8 mouse cellular contexts compared by ENCODE assay signal in genomic region chr17:47976999-47977357, GRCm38 (mm10). TPM values are rescaled to one million over a fixed set of nuclear protein-coding genes. Genes with fewer than 3 reads are reported as not detected.
DNase-seq lines count a peak whose midpoint lies in the region; ATAC-seq and TF ChIP-seq lines count a peak whose summit lies in the region.

No protein-coding gene starts in this region.

- TF ChIP-seq EP300 in heart, adult 2 months (IDR thresholded peaks at IDR 0.05; ENCODE audit: insufficient read depth, low read depth, low read length) = no peak

- no peak for DNase-seq in heart, adult 2 months
- no peak for DNase-seq in heart, postnatal 10 days
- no peak for DNase-seq in lung, postnatal 25 days (ENCODE audit: low spot score)
- no peak for DNase-seq in left cerebral cortex, postnatal 10 days (ENCODE audit: extremely low spot score in 1 of 2, low spot score in 2 of 2)

- ATAC-seq in lung, embryonic 15.5 days (ENCODE audit: borderline replicate concordance, extremely low read depth, low FRiP score, low TSS enrichment) = no peak
- ATAC-seq in intestine, postnatal 0 days = no peak
- ATAC-seq in stomach, embryonic 14.5 days (ENCODE audit: insufficient number of reproducible peaks, insufficient read depth, low FRiP score, low read depth) = no peak
- no peak for ATAC-seq in erythroid progenitor cell, adult 5-6 weeks (replicated peaks; ENCODE audit: low FRiP score, poor library complexity, severe bottlenecking)

- no peaks in the 10 kb centered on the region for H3K9me3 ChIP-seq in lung, embryonic 15.5 days
- no peaks in the 10 kb centered on the region for H3K9me3 ChIP-seq in intestine, postnatal 0 days (ENCODE audit: control insufficient read depth)
- no peaks in the 10 kb centered on the region for H3K9me3 ChIP-seq in stomach, embryonic 14.5 days (ENCODE audit: control insufficient read depth, low read depth, low read length)

- H3K4me3 ChIP-seq in heart, adult 2 months = no peak overlapping the region
- no peak overlapping the region for H3K4me3 ChIP-seq in lung, embryonic 15.5 days
- no peak overlapping the region for H3K4me3 ChIP-seq in intestine, postnatal 0 days (ENCODE audit: low read depth, low read length)
- no peak overlapping the region for H3K4me3 ChIP-seq in stomach, embryonic 14.5 days (ENCODE audit: low read depth, low read length)

- no peaks in the 10 kb centered on the region for H3K36me3 ChIP-seq in heart, adult 2 months (ENCODE audit: control insufficient read depth, insufficient read depth, low read length)
- H3K36me3 ChIP-seq in lung, embryonic 15.5 days = no peaks in the 10 kb centered on the region
- no peaks in the 10 kb centered on the region for H3K36me3 ChIP-seq in intestine, postnatal 0 days (ENCODE audit: control insufficient read depth, insufficient read depth)
- H3K36me3 ChIP-seq in stomach, embryonic 14.5 days (ENCODE audit: control insufficient read depth, insufficient read depth, low read length) = no peaks in the 10 kb centered on the region

- WGBS in heart, adult 2 months = 85% methylated on average over 7 of the region's 7 CpGs
- WGBS in lung, embryonic 15.5 days = 94% methylated on average over 7 of the region's 7 CpGs
- 91% methylated on average over 7 of the region's 7 CpGs for WGBS in intestine, postnatal 0 days
- WGBS in stomach, embryonic 14.5 days = 87% methylated on average over 7 of the region's 7 CpGs

- no peaks in the 10 kb centered on the region for H3K27me3 ChIP-seq in heart, adult 2 months (ENCODE audit: control insufficient read depth, insufficient read depth, low read length)
- H3K27me3 ChIP-seq in lung, embryonic 15.5 days = no peaks in the 10 kb centered on the region
- H3K27me3 ChIP-seq in intestine, postnatal 0 days (replicated peaks; ENCODE audit: control insufficient read depth, insufficient read depth, low read length) = no peaks in the 10 kb centered on the region
- H3K27me3 ChIP-seq in stomach, embryonic 14.5 days (ENCODE audit: control insufficient read depth, insufficient read depth, low read length) = no peaks in the 10 kb centered on the region

- no peaks in the 10 kb centered on the region for H3K79me2 ChIP-seq in heart, adult 2 months (replicated peaks; ENCODE audit: control insufficient read depth, insufficient read depth, low read length)

- H3K9ac ChIP-seq in heart, adult 2 months (ENCODE audit: low read depth, low read length) = no peak overlapping the region
- H3K9ac ChIP-seq in lung, embryonic 15.5 days = no peak overlapping the region
- H3K9ac ChIP-seq in intestine, postnatal 0 days (ENCODE audit: low read depth, low read length) = no peak overlapping the region
- no peak overlapping the region for H3K9ac ChIP-seq in stomach, embryonic 14.5 days (replicated peaks; ENCODE audit: low read depth, low read length)

- no peak for TF ChIP-seq POLR2A in heart, adult 2 months (IDR thresholded peaks at IDR 0.05; ENCODE audit: insufficient read depth, low read depth, low read length)

- H3K4me1 ChIP-seq in heart, adult 2 months (ENCODE audit: control insufficient read depth, insufficient read depth, low read length) = peaks cover 10% of the 10 kb centered on the region
- H3K4me1 ChIP-seq in lung, embryonic 15.5 days = peaks cover 65% of the 10 kb centered on the region
- H3K4me1 ChIP-seq in intestine, postnatal 0 days (replicated peaks; ENCODE audit: control insufficient read depth, insufficient read depth, low read length) = peaks cover 9% of the 10 kb centered on the region
- H3K4me1 ChIP-seq in stomach, embryonic 14.5 days (ENCODE audit: control insufficient read depth, insufficient read depth, low read length) = peaks cover 47% of the 10 kb centered on the region

- H3K4me2 ChIP-seq in lung, embryonic 15.5 days = 0 out of 2 replicates have a peak overlapping the region, but pooled peaks have one; percentile 64
- H3K4me2 ChIP-seq in intestine, postnatal 0 days (replicated peaks; ENCODE audit: low read depth) = no peak overlapping the region
- no peak overlapping the region for H3K4me2 ChIP-seq in stomach, embryonic 14.5 days (replicated peaks; ENCODE audit: low read depth, low read length)

- peak; percentile 36 for TF ChIP-seq CTCF in heart, adult 2 months (IDR thresholded peaks at IDR 0.05)
- peak; percentile 51 for TF ChIP-seq CTCF in intestine, postnatal 0 days (IDR thresholded peaks at IDR 0.05; ENCODE audit: low read depth)

- intact Hi-C loops in heart, adult 2 months (cut with DNase I) = loop anchor here (5.0 kb wide), 1 partner anchor 60 kb away; the partner anchor contains the start of gene 1700122O11Rik
- intact Hi-C loops in heart, postnatal 10 days (cut with DNase I) = no loop called here
- intact Hi-C loops in left cerebral cortex, postnatal 10 days (cut with DNase I) = no loop called here

- H3K27ac ChIP-seq in heart, adult 2 months = peak overlapping the region; percentile 80
- peak overlapping the region; percentile 93; the same call in 1 of the 2 replicates for H3K27ac ChIP-seq in lung, embryonic 15.5 days
- 0 out of 2 replicates have a peak overlapping the region, but pooled peaks have one; percentile 35 for H3K27ac ChIP-seq in intestine, postnatal 0 days (ENCODE audit: low read depth, low read length)
- H3K27ac ChIP-seq in stomach, embryonic 14.5 days (ENCODE audit: low read length) = peak overlapping the region; percentile 85; the same call in 1 of the 2 replicates

RNA-seq across cellular contexts. Expression of gene Foxp4, which starts 52.5 kb away (rescaled TPM):
- 10 to 100 TPM; 10.0 to 11.7 TPM for total RNA-seq in heart, adult 2 months (2021)
- polyA plus RNA-seq in heart, adult 2 months (2012; rRNA removed) = 10.2 and 13.7 TPM in 2 replicates
- total RNA-seq in heart, postnatal 10 days (2021) = 10 to 100 TPM; 12.3 to 15.9 TPM
- polyA plus RNA-seq in lung, embryonic 15.5 days (2015; fragmentation: Nextera tagmentation; extraction: Ambion mirVana) = 23.7 and 24.1 TPM in 2 replicates
- polyA plus RNA-seq in intestine, postnatal 0 days (2015; fragmentation: Nextera tagmentation; extraction: Ambion mirVana) = 12.9 and 13.3 TPM in 2 replicates
- 41.8 and 43.3 TPM in 2 replicates for polyA plus RNA-seq in stomach, embryonic 14.5 days (2014; fragmentation: Nextera tagmentation; extraction: Ambion mirVana)
- 10 to 100 TPM; 52.3 to 53.9 TPM for total RNA-seq in left cerebral cortex, postnatal 10 days (2021)
- 4.0 and 5.4 TPM in 2 replicates for total RNA-seq in erythroid progenitor cell, adult 5-6 weeks (2015; ENCODE audit: low replicate concordance)
- 0.30 and 1.0 TPM in 2 replicates for total RNA-seq in erythroid progenitor cell, adult 5-6 weeks (2017; ENCODE audit: low replicate concordance)

Comparison
In these comparisons a context has a peak if more than half of its experiments do, and no peak if none do; other contexts are left out.
1. H3K27ac ChIP-seq: peak in every context shown above with its lines; median percentile 93 in lung, embryonic 15.5 days; 85 in stomach, embryonic 14.5 days; 80 in heart, adult 2 months; 35 in intestine, postnatal 0 days.